Mouse (Mus musculus) C2C12 (cell line): ENCODE results near the gene Tti1.

ENCODE experiments used
- CTCF ChIP-seq: IDR thresholded peaks from one replicate; pipeline ENCODE4 v1.5.1; 2011; ENCODE audit not compliant: control insufficient read depth, insufficient read depth, insufficient read length
- MAX ChIP-seq: IDR thresholded peaks from one replicate; pipeline ENCODE4 v1.6.1; 2011; ENCODE audit warnings: mild to moderate bottlenecking, control low read depth
- MYOD1 ChIP-seq: IDR thresholded peaks from one replicate; pipeline ENCODE4 v1.6.1; 2011; ENCODE audit warnings: low read depth; ENCODE audit not compliant: control insufficient read depth, insufficient read length

GRCm38 (mm10) chr2:158012608-158013007 is 15.6 kb downstream of the Tti1 start:
- TF ChIP-seq CTCF, result no peak
- TF ChIP-seq MAX, result no peak
- TF ChIP-seq MYOD1, result no peak
